Mouse (Mus musculus) ES-CJ7 (cell line): Measurements from ENCODE around the gene Chn1.
A peak's percentile ranks its signal among the peaks of the same experiment; 100 is the strongest.

Source experiments
- DNase-seq: peaks from one replicate; pipeline ENCODE4 v3.0.0; 2011; ENCODE audit warnings: low read depth, low spot score

Gene Chn1

GRCm38 (mm10) chr2:73560899-73561664 lies 214.1 kb downstream of the Chn1 start:
- peak; percentile 76 for DNase-seq
